Mouse (Mus musculus) heart, postnatal 4 days (tissue): ENCODE results near the gene Hoxa3. TPM values are rescaled to one million over a fixed set of nuclear protein-coding genes. Genes with fewer than 3 reads are reported as not detected.

Experiments used
- DNase-seq: peaks from one replicate; pipeline ENCODE4 v3.0.0; 2021
- microRNA-seq, 2 experiments: library from miRNA; unstranded; fragments of <30 nt; microRNA quantifications; one replicate each; pipeline ENCODE4 v1.2.0; 2021 to 2022
- total RNA-seq, 2 experiments: library from RNA; stranded (reverse); gene quantifications; 2 replicates each; pipeline ENCODE4 v1.2.3; 2021

The Hoxa3 gene
- total RNA-seq, 2 experiments from 2014 or later, result 1.4 TPM

- no peak for DNase-seq
Observed at GRCm38 (mm10) chr6:52152226-52153193, 60.6 kb downstream of the Hoxa3 start.

DNA sequence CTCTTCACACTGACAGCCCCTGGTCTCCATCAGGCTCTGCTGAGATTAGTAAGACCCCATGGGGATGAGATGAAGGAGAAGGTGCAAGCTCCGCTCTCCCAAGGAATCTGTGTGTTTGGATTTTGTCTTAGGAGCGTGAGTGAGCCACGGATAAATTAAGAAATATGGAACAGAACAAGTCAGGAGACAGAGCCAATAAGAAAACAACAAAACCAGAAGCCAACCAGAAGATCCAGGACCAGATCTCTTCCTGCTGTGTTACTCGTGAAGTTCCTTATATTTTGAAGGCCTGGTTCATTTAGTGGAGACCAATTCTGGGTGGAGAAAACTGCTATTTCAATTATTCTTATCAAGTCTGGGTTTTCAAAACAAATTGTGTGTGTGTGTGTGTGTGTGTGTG lies 61.6 kb downstream of the Hoxa3 start:
- DNase-seq, result no peak

GRCm38 (mm10) chr6:52150401-52150966 lies 62.7 kb downstream of the Hoxa3 start:
- DNase-seq, result no peak

GRCm38 (mm10) chr6:52139115-52139514 lies 74.0 kb downstream of the Hoxa3 start:
- no peak for DNase-seq

DNA sequence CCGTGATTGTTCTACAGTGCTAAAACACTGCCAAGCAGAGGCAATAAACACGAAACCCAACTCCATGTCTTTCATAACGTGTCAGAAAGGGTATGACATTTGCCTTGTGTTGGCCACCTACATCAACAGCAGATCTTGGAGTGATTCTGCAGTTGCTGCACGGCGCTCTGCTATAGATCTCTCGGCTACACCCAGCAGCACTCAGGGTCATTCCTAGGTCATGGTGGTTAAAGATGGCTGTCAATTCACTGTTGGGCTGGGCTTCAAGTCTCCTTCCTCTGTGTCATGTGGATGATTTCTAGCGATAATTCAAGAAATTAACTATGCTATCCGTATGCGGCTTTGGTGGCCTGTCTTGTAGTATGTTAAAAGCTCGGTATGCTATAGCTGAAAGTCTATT lies 74.6 kb downstream of the Hoxa3 start:
- DNase-seq, result no peak

GRCm38 (mm10) chr6:52137841-52138535 lies 75.1 kb downstream of the Hoxa3 start:
- DNase-seq, result no peak

DNA sequence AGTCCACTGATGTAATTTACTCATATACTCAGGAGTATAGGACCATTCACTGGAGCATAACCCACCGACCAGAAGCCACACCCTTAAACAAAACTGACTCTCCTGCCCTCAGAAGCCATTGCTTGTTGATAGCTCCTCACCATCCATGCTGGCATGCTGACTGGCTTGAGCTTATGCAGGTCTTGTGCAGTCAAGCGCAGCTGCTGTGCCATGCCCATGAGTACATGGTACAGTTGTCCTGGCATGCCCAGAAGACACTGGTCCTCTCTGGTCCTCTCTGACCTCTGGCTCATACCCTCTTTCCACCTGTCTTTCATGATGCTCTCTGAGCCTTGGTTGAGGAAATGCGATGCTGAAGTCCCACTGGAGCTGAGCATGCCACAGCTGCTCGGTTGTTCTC lies 89.5 kb downstream of the Hoxa3 start:
- no peak for DNase-seq

GRCm38 (mm10) chr6:52121173-52121572 lies 92.0 kb downstream of the Hoxa3 start:
- DNase-seq, result no peak

Small RNAs within 50 kb of the gene (microRNA-seq; reads per million reads assigned to microRNA genes)
- 73.3 to 90.4 reads per million in 2 experiments for gene Mir196b

Other genes with a start within 250 kb of the Hoxa3 start
- gene Skap2, start 200.8 kb downstream of the Hoxa3 start, total RNA-seq, result 10 to 100 TPM in 1 of 2 experiments, 1 to 10 TPM in 1; 9.5 to 11.8 TPM
- under 1 TPM; 0.19 to 0.23 TPM for gene Hoxa1, start 55.0 kb downstream of the Hoxa3 start, total RNA-seq
- under 1 TPM; 0.60 to 0.68 TPM for gene Hoxa2, start 48.5 kb downstream of the Hoxa3 start, total RNA-seq
- gene 5730596B20Rik, start 35.8 kb downstream of the Hoxa3 start, total RNA-seq, result under 1 TPM; 0.20 to 0.29 TPM
- under 1 TPM; 0.71 to 0.86 TPM for gene Hoxa4, start 21.6 kb downstream of the Hoxa3 start, total RNA-seq
- gene Hoxa5, start 8.7 kb downstream of the Hoxa3 start, total RNA-seq, result 1 to 10 TPM; 1.3 to 1.5 TPM
- not detected for gene Hoxa6, start 4.6 kb downstream of the Hoxa3 start, total RNA-seq
- not detected for gene Gm28308, start within 50 bp of the Hoxa3 start, total RNA-seq
- under 1 TPM in 1 of 2 experiments, not detected in 1; 0.20 TPM for gene Hoxa7, start 8.5 kb upstream of the Hoxa3 start, total RNA-seq
- gene Hoxa9, start 17.8 kb upstream of the Hoxa3 start, total RNA-seq, result not detected
- not detected for gene Hoxa10, start 27.5 kb upstream of the Hoxa3 start, total RNA-seq
- not detected for gene Hoxa11, start 32.5 kb upstream of the Hoxa3 start, total RNA-seq
- gene Hoxa13, start 47.5 kb upstream of the Hoxa3 start, total RNA-seq, result not detected
- gene Evx1, start 100.2 kb upstream of the Hoxa3 start, total RNA-seq, result not detected